Comparison of ENCODE assay signal across 16 mouse cellular contexts in the genomic region with DNA sequence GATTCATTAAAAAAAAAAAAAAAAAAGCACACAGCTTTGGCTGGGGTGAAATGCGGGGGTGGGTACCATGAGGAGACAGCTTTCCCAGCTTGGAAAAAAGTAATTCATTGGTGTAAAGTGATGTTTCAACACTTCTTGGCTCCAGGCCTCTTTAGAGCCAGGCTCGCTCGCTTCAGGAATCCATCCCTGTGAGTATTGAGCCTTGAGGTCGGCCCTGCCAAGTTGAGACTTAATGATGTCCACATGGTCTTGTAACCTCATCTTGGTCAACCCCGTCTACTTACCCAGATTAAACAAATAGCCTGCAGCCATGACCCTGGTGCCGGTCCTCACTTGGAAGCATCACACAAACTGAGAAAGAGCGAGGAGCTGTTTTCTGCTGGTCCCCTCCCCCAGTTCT.
A peak's percentile ranks its signal among the peaks of the same experiment; 100 is the strongest.
DNase-seq lines count a peak whose midpoint lies in the region; ATAC-seq and TF ChIP-seq lines count a peak whose summit lies in the region.
"Had no signal": no experiment of that assay in that cellular context is flagged by ENCODE, and none has a peak within 500 bp of the region (broad histone marks: within the 10 kb centered on the region; RNA-seq: fewer than 3 reads in every experiment).

No protein-coding gene starts in this region.

- 57% methylated on average over 7 of the region's 7 CpGs for WGBS in lung, embryonic 14.5 days
- WGBS in midbrain, embryonic 15.5 days, result 94% methylated on average over 7 of the region's 7 CpGs

- no peak for TF ChIP-seq CTCF in lung, embryonic 14.5 days (IDR thresholded peaks at IDR 0.05; ENCODE audit: low read depth)

- no peak overlapping the region for H3K27ac ChIP-seq in lung, embryonic 14.5 days (ENCODE audit: low read depth)
- no peak overlapping the region for H3K27ac ChIP-seq in midbrain, embryonic 15.5 days
- H3K27ac ChIP-seq: forebrain, embryonic 10.5 days; liver, embryonic 13.5 days had no signal

- peak; percentile 47 for ATAC-seq in lung, embryonic 14.5 days (ENCODE audit: insufficient read depth)
- ATAC-seq in midbrain, embryonic 15.5 days (replicated peaks), result no peak

- peaks cover 63% of the 10 kb centered on the region for H3K36me3 ChIP-seq in lung, embryonic 14.5 days (ENCODE audit: insufficient read depth)
- no peaks in the 10 kb centered on the region for H3K36me3 ChIP-seq in midbrain, embryonic 15.5 days (replicated peaks)
- H3K36me3 ChIP-seq: liver, embryonic 13.5 days had no signal

- no peaks in the 10 kb centered on the region for H3K9me3 ChIP-seq in lung, embryonic 14.5 days (ENCODE audit: low read depth, low read length)
- H3K9me3 ChIP-seq in midbrain, embryonic 15.5 days, result no peaks in the 10 kb centered on the region
- H3K9me3 ChIP-seq: forebrain, embryonic 10.5 days; liver, embryonic 13.5 days had no signal

- DNase-seq in urinary bladder, postnatal 14 days (ENCODE audit: low spot score), result peak; percentile 34
- no peak for DNase-seq in urinary bladder, adult 18-20 months (ENCODE audit: low spot score in 2 of 2)
- peak; percentile 88 for DNase-seq in fat pad, adult 2 months (ENCODE audit: extremely low read depth, low read depth, low spot score)
- DNase-seq in lung, embryonic 14.5 days, result peak; percentile 60
- DNase-seq in B cell, adult 2 months, result no peak
- no peak for DNase-seq in spleen, postnatal 36 days (ENCODE audit: low spot score in 2 of 2)
- DNase-seq: adrenal gland, postnatal 36 days; cerebellum, postnatal 36 days; heart, postnatal 36 days; kidney, adult 11 months; kidney, postnatal 4 days; liver, embryonic 13.5 days; right cerebral cortex, postnatal 14 days had no signal

- no peaks in the 10 kb centered on the region for H3K4me1 ChIP-seq in lung, embryonic 14.5 days (ENCODE audit: insufficient read depth)
- H3K4me1 ChIP-seq in midbrain, embryonic 15.5 days, result no peaks in the 10 kb centered on the region

- no peak overlapping the region for H3K4me2 ChIP-seq in lung, embryonic 14.5 days
- no peak overlapping the region for H3K4me2 ChIP-seq in midbrain, embryonic 15.5 days
- H3K4me2 ChIP-seq: liver, embryonic 13.5 days had no signal

- H3K4me3 ChIP-seq in lung, embryonic 14.5 days (ENCODE audit: low read depth, low read length), result no peak overlapping the region
- H3K4me3 ChIP-seq in midbrain, embryonic 15.5 days, result no peak overlapping the region
- H3K4me3 ChIP-seq: forebrain, embryonic 10.5 days; liver, embryonic 13.5 days; myocyte had no signal

- H3K9ac ChIP-seq in lung, embryonic 14.5 days, result no peak overlapping the region
- H3K9ac ChIP-seq in midbrain, embryonic 15.5 days, result no peak overlapping the region
- H3K9ac ChIP-seq: liver, embryonic 13.5 days had no signal

- H3K27me3 ChIP-seq in lung, embryonic 14.5 days (ENCODE audit: insufficient read depth, low read length), result no peaks in the 10 kb centered on the region
- H3K27me3 ChIP-seq in midbrain, embryonic 15.5 days (replicated peaks), result no peaks in the 10 kb centered on the region
- H3K27me3 ChIP-seq: liver, embryonic 13.5 days had no signal

Comparison
In these comparisons a context has a peak if more than half of its experiments do, and no peak if none do; other contexts are left out.
1. DNase-seq: peak in urinary bladder, postnatal 14 days (single experiment), fat pad, adult 2 months (single experiment) and lung, embryonic 14.5 days (single experiment); none in urinary bladder, adult 18-20 months (0 of 2), B cell, adult 2 months (0 of 2) and spleen, postnatal 36 days (0 of 2).